Mouse (Mus musculus) heart, adult 18-20 months (tissue): ENCODE data around the gene Wfdc3. TPM values are rescaled to one million over a fixed set of nuclear protein-coding genes. Genes with fewer than 3 reads are reported as not detected.

Source experiments
- DNase-seq, 2 experiments: peaks; one replicate each; pipeline ENCODE4 v3.0.0; 2021 to 2022; ENCODE audit warnings: mixed read lengths in 1 of 2
- total RNA-seq, 2 experiments: library from RNA; stranded (reverse); gene quantifications; 2 replicates each; pipeline ENCODE4 v1.2.3; 2021

Wfdc3 gene
- total RNA-seq, 2 experiments from 2014 or later, result 0.25 to 0.62 TPM

GRCm38 (mm10) chr2:164776130-164776529 lies 30.4 kb upstream of the Wfdc3 start:
- DNase-seq, result no peak

GRCm38 (mm10) chr2:164773989-164774364 lies 28.2 kb upstream of the Wfdc3 start:
- no peak for DNase-seq

GRCm38 (mm10) chr2:164773229-164773988 lies 27.7 kb upstream of the Wfdc3 start:
- DNase-seq, result no peak

- no peak for DNase-seq
These were observed 25.4 kb upstream of the Wfdc3 start for GRCm38 (mm10) chr2:164771123-164771522.

GRCm38 (mm10) chr2:164770279-164770678 lies 24.5 kb upstream of the Wfdc3 start:
- no peak for DNase-seq

- DNase-seq, result peak; percentile 99
These were observed 23.7 kb upstream of the Wfdc3 start, which contains the start of gene Ube2c for GRCm38 (mm10) chr2:164769258-164770037. Gene Ube2c, plus strand, starts transcription at chr2:164769898.

GRCm38 (mm10) chr2:164767812-164768540 lies 22.2 kb upstream of the Wfdc3 start:
- no peak for DNase-seq

- DNase-seq, result no peak
These were observed 20.1 kb upstream of the Wfdc3 start for GRCm38 (mm10) chr2:164765841-164766240.

GRCm38 (mm10) chr2:164762593-164762992 lies 16.9 kb upstream of the Wfdc3 start:
- DNase-seq, result no peak

- DNase-seq, result no peak
These were observed 16.2 kb upstream of the Wfdc3 start for GRCm38 (mm10) chr2:164761971-164762370.

- DNase-seq, result no peak
These were observed 15.8 kb upstream of the Wfdc3 start for GRCm38 (mm10) chr2:164761502-164761901.

- no peak for DNase-seq
These were observed 14.5 kb upstream of the Wfdc3 start for GRCm38 (mm10) chr2:164760059-164760833.

- no peak for DNase-seq
These were observed 13.0 kb upstream of the Wfdc3 start for GRCm38 (mm10) chr2:164758692-164759091.

GRCm38 (mm10) chr2:164757841-164758240 lies 12.1 kb upstream of the Wfdc3 start:
- DNase-seq, result no peak

- peak; percentile 51 to 71 for DNase-seq
These were observed 9.1 kb upstream of the Wfdc3 start for GRCm38 (mm10) chr2:164754800-164755199.

GRCm38 (mm10) chr2:164754105-164754504 lies 8.4 kb upstream of the Wfdc3 start:
- DNase-seq, result no peak

GRCm38 (mm10) chr2:164752454-164752853 lies 6.7 kb upstream of the Wfdc3 start:
- no peak for DNase-seq

GRCm38 (mm10) chr2:164748991-164749390 lies 3.3 kb upstream of the Wfdc3 start:
- no peak for DNase-seq

GRCm38 (mm10) chr2:164748191-164748590 lies 2.5 kb upstream of the Wfdc3 start:
- no peak for DNase-seq

GRCm38 (mm10) chr2:164746693-164747092 lies 962 bp upstream of the Wfdc3 start:
- DNase-seq, result no peak

- DNase-seq, result no peak
These were observed 744 bp downstream of the Wfdc3 start for GRCm38 (mm10) chr2:164744987-164745386.

- DNase-seq, result peak in 1 of 2 experiments; percentile 19
These were observed 5.9 kb downstream of the Wfdc3 start for GRCm38 (mm10) chr2:164739876-164740275.
